Mouse (Mus musculus): ENCODE measurements around the gene Frs2.

GRCm38 (mm10) chr10:117181098-117181497, 32.8 kb upstream of the Frs2 start:
- TF ChIP-seq CTCF (IDR thresholded peaks at IDR 0.05; ENCODE audit: borderline replicate concordance, control insufficient read depth, extremely low read depth, insufficient read depth, low read length, poor library complexity) (no peak), POLR2A (IDR thresholded peaks at IDR 0.05; ENCODE audit: control insufficient read depth, extremely low read depth, insufficient read depth, low read length, poor library complexity) (no peak)
